Mouse (Mus musculus): ENCODE results near the gene Tent5c. TPM values are rescaled to one million over a fixed set of nuclear protein-coding genes. Genes with fewer than 3 reads are reported as not detected.

Tent5c gene
- polyA plus RNA-seq, 1 experiment from 2014 or later, result 6.3 TPM

- Histone ChIP-seq H3K4me2 (replicated peaks) (no peak overlapping the region), H3K4me1 (no peaks in the 10 kb centered on the region), H3K36me3 (no peaks in the 10 kb centered on the region), H3K9me3 (replicated peaks) (no peaks in the 10 kb centered on the region), H3K4me3 (replicated peaks) (no peak overlapping the region), H3K27ac (replicated peaks) (no peak overlapping the region), H3K27me3 (no peaks in the 10 kb centered on the region), H3K9ac (no peak overlapping the region)
- WGBS, result 83% methylated on average over 7 of the region's 7 CpGs
- no peak for ATAC-seq (ENCODE audit: insufficient number of reproducible peaks, low FRiP score, low TSS enrichment, low read depth)
Measured at GRCm38 (mm10) chr3:100436756-100437155, 52.4 kb downstream of the Tent5c start.

GRCm38 (mm10) chr3:100431705-100432104, 57.4 kb downstream of the Tent5c start:
- no peak for ATAC-seq (ENCODE audit: insufficient number of reproducible peaks, low FRiP score, low TSS enrichment, low read depth)
- no peaks in the 10 kb centered on the region for H3K4me1 ChIP-seq
- no peaks in the 10 kb centered on the region for H3K9me3 ChIP-seq (replicated peaks)
- no peak overlapping the region for H3K27ac ChIP-seq (replicated peaks)
- no peaks in the 10 kb centered on the region for H3K27me3 ChIP-seq
- no peak overlapping the region for H3K4me3 ChIP-seq (replicated peaks)
- H3K4me2 ChIP-seq (replicated peaks), result no peak overlapping the region
- H3K9ac ChIP-seq, result no peak overlapping the region
- WGBS, result 79% methylated on average over 4 of the region's 4 CpGs
- no peaks in the 10 kb centered on the region for H3K36me3 ChIP-seq

- 71% methylated on average over 1 of the region's 1 CpGs for WGBS
- Histone ChIP-seq H3K9ac (no peak overlapping the region), H3K4me2 (replicated peaks) (no peak overlapping the region), H3K36me3 (no peaks in the 10 kb centered on the region), H3K4me1 (no peaks in the 10 kb centered on the region), H3K9me3 (replicated peaks) (no peaks in the 10 kb centered on the region), H3K27me3 (no peaks in the 10 kb centered on the region), H3K27ac (replicated peaks) (no peak overlapping the region), H3K4me3 (replicated peaks) (no peak overlapping the region)
- no peak for ATAC-seq (ENCODE audit: insufficient number of reproducible peaks, low FRiP score, low TSS enrichment, low read depth)
Measured at GRCm38 (mm10) chr3:100430731-100431130, 58.4 kb downstream of the Tent5c start.

- 93% methylated on average over 5 of the region's 5 CpGs for WGBS
- ATAC-seq (ENCODE audit: insufficient number of reproducible peaks, low FRiP score, low TSS enrichment, low read depth), result no peak
- Histone ChIP-seq H3K9me3 (replicated peaks) (no peaks in the 10 kb centered on the region), H3K4me1 (no peaks in the 10 kb centered on the region), H3K4me2 (replicated peaks) (no peak overlapping the region), H3K4me3 (replicated peaks) (no peak overlapping the region), H3K9ac (no peak overlapping the region), H3K27me3 (no peaks in the 10 kb centered on the region), H3K36me3 (no peaks in the 10 kb centered on the region), H3K27ac (replicated peaks) (no peak overlapping the region)
Measured at GRCm38 (mm10) chr3:100430101-100430500, 59.0 kb downstream of the Tent5c start.

GRCm38 (mm10) chr3:100429667-100430066, 59.5 kb downstream of the Tent5c start:
- Histone ChIP-seq H3K27me3 (no peaks in the 10 kb centered on the region), H3K4me2 (replicated peaks) (no peak overlapping the region), H3K27ac (replicated peaks) (no peak overlapping the region), H3K9ac (no peak overlapping the region), H3K4me1 (no peaks in the 10 kb centered on the region), H3K36me3 (no peaks in the 10 kb centered on the region), H3K9me3 (replicated peaks) (no peaks in the 10 kb centered on the region), H3K4me3 (replicated peaks) (no peak overlapping the region)
- no peak for ATAC-seq (ENCODE audit: insufficient number of reproducible peaks, low FRiP score, low TSS enrichment, low read depth)
- WGBS, result 61% methylated on average over 4 of the region's 4 CpGs

GRCm38 (mm10) chr3:100427548-100427947, 61.6 kb downstream of the Tent5c start:
- Histone ChIP-seq H3K4me1 (no peaks in the 10 kb centered on the region), H3K4me2 (replicated peaks) (no peak overlapping the region), H3K27me3 (no peaks in the 10 kb centered on the region), H3K4me3 (replicated peaks) (no peak overlapping the region), H3K36me3 (no peaks in the 10 kb centered on the region), H3K9me3 (replicated peaks) (no peaks in the 10 kb centered on the region), H3K9ac (no peak overlapping the region), H3K27ac (replicated peaks) (no peak overlapping the region)
- ATAC-seq (ENCODE audit: insufficient number of reproducible peaks, low FRiP score, low TSS enrichment, low read depth), result no peak
- 65% methylated on average over 6 of the region's 6 CpGs for WGBS

GRCm38 (mm10) chr3:100422392-100423167, 66.5 kb downstream of the Tent5c start:
- Histone ChIP-seq H3K9ac (no peak overlapping the region), H3K9me3 (replicated peaks) (no peaks in the 10 kb centered on the region), H3K36me3 (no peaks in the 10 kb centered on the region), H3K4me2 (replicated peaks) (no peak overlapping the region), H3K27me3 (no peaks in the 10 kb centered on the region), H3K4me3 (replicated peaks) (no peak overlapping the region), H3K27ac (replicated peaks) (no peak overlapping the region), H3K4me1 (peaks cover 9% of the 10 kb centered on the region)
- WGBS, result 73% methylated on average over 10 of the region's 10 CpGs
- no peak for ATAC-seq (ENCODE audit: insufficient number of reproducible peaks, low FRiP score, low TSS enrichment, low read depth)

GRCm38 (mm10) chr3:100421354-100421753, 67.8 kb downstream of the Tent5c start:
- Histone ChIP-seq H3K9me3 (replicated peaks) (no peaks in the 10 kb centered on the region), H3K27me3 (no peaks in the 10 kb centered on the region), H3K36me3 (no peaks in the 10 kb centered on the region), H3K4me2 (replicated peaks) (no peak overlapping the region), H3K4me3 (replicated peaks) (no peak overlapping the region), H3K27ac (replicated peaks) (no peak overlapping the region), H3K9ac (no peak overlapping the region), H3K4me1 (peaks cover 16% of the 10 kb centered on the region)
- 84% methylated on average over 6 of the region's 6 CpGs for WGBS
- no peak for ATAC-seq (ENCODE audit: insufficient number of reproducible peaks, low FRiP score, low TSS enrichment, low read depth)

- Histone ChIP-seq H3K9me3 (replicated peaks) (no peaks in the 10 kb centered on the region), H3K4me2 (replicated peaks) (no peak overlapping the region), H3K36me3 (no peaks in the 10 kb centered on the region), H3K4me1 (peaks cover 16% of the 10 kb centered on the region), H3K4me3 (replicated peaks) (no peak overlapping the region), H3K9ac (no peak overlapping the region), H3K27me3 (no peaks in the 10 kb centered on the region), H3K27ac (replicated peaks) (no peak overlapping the region)
- ATAC-seq (ENCODE audit: insufficient number of reproducible peaks, low FRiP score, low TSS enrichment, low read depth), result no peak
- WGBS, result 46% methylated on average over 5 of the region's 5 CpGs
Measured at GRCm38 (mm10) chr3:100420691-100421056, 68.5 kb downstream of the Tent5c start.

- H3K4me3 ChIP-seq (replicated peaks), result no peak overlapping the region
- H3K9me3 ChIP-seq (replicated peaks), result no peaks in the 10 kb centered on the region
- H3K9ac ChIP-seq, result no peak overlapping the region
- H3K27me3 ChIP-seq, result no peaks in the 10 kb centered on the region
- ATAC-seq (ENCODE audit: insufficient number of reproducible peaks, low FRiP score, low TSS enrichment, low read depth), result no peak
- WGBS, result 74% methylated on average over 10 of the region's 10 CpGs
- peaks cover 16% of the 10 kb centered on the region for H3K4me1 ChIP-seq
- no peak overlapping the region for H3K27ac ChIP-seq (replicated peaks)
- no peaks in the 10 kb centered on the region for H3K36me3 ChIP-seq
- H3K4me2 ChIP-seq (replicated peaks), result no peak overlapping the region
Measured at GRCm38 (mm10) chr3:100419962-100420690, 69.0 kb downstream of the Tent5c start.

GRCm38 (mm10) chr3:100418387-100418786, 70.7 kb downstream of the Tent5c start:
- no peaks in the 10 kb centered on the region for H3K9me3 ChIP-seq (replicated peaks)
- H3K4me2 ChIP-seq (replicated peaks), result no peak overlapping the region
- no peaks in the 10 kb centered on the region for H3K27me3 ChIP-seq
- no peak overlapping the region for H3K27ac ChIP-seq (replicated peaks)
- WGBS, result 70% methylated on average over 1 of the region's 1 CpGs
- no peak overlapping the region for H3K9ac ChIP-seq
- no peak for ATAC-seq (ENCODE audit: insufficient number of reproducible peaks, low FRiP score, low TSS enrichment, low read depth)
- H3K36me3 ChIP-seq, result no peaks in the 10 kb centered on the region
- peaks cover 16% of the 10 kb centered on the region for H3K4me1 ChIP-seq
- H3K4me3 ChIP-seq (replicated peaks), result no peak overlapping the region

All from embryonic facial prominence, embryonic 15.5 days (tissue).